Mouse (Mus musculus): ENCODE results near the gene Krtap5-1.
"Not testable (repeated sequence)": the region's sequence is repeated elsewhere in the genome, so short reads cannot be mapped to it uniquely, and the experiment has no call there.

The Krtap5-1 gene

GRCm38 (mm10) chr7:142296108-142296507 is 810 bp downstream of the Krtap5-1 start:
- DNase-seq (ENCODE audit: low read depth, low spot score) = not testable (repeated sequence)

- no peak for DNase-seq (ENCODE audit: low read depth, low spot score)
These were observed 1.5 kb downstream of the Krtap5-1 start for GRCm38 (mm10) chr7:142295418-142295817.

DNA sequence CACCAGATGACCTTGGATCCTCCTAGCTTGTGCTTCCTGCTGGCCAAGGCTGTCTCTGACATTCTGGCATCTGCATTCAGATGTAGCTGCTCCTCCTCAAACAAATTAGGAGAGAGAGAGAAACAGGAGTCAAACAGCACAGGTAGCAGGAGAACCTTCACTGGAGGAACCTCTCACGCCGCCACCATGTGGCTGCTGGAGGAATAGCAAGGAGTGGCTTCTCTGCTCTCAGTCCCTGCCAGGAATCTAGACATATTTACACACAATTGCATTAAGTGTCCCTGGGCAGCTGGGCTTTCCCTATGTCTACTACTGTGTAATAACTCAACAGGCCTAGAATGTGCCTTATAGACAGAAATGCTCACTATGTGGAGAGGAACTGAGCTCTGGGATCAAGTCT is 3.1 kb downstream of the Krtap5-1 start:
- DNase-seq (ENCODE audit: low read depth, low spot score) = not testable (repeated sequence)

DNA sequence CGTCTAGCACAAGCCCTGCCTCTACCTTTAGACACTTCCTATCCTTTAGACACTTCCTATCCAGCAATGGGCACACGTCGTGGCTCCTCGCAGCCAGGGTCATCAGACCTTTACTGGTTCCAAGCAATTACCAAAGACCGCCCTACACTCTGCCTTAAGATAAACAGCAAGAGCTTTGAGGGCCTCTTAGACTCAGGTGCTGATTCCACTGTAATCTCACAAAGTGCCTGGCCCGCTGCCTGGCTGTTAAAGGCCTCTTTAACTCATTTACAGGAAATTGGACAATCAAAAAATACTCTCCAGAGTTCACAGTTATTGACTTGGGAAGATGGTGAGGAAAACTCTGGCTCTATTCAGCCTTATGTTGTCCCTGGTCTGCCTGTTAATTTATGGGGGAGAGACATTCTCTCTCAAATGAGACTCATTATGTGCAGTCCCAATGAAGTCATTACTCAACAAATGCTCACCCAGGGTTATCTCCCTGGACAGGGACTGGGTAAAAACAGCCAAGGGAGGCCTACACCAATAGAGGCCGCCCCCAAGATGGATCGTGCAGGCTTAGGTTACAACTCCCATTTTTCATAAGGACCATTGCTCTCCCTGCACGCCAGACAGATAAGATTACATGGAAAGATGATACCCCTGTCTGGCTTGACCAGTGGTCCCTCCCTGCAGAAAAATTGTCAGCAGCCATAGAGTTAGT is 10.9 kb downstream of the Krtap5-1 start:
- not testable (repeated sequence) for DNase-seq (ENCODE audit: low read depth, low spot score)

GRCm38 (mm10) chr7:142285130-142285835 is 11.6 kb downstream of the Krtap5-1 start:
- DNase-seq (ENCODE audit: low read depth, low spot score) = peak; percentile 25

DNA sequence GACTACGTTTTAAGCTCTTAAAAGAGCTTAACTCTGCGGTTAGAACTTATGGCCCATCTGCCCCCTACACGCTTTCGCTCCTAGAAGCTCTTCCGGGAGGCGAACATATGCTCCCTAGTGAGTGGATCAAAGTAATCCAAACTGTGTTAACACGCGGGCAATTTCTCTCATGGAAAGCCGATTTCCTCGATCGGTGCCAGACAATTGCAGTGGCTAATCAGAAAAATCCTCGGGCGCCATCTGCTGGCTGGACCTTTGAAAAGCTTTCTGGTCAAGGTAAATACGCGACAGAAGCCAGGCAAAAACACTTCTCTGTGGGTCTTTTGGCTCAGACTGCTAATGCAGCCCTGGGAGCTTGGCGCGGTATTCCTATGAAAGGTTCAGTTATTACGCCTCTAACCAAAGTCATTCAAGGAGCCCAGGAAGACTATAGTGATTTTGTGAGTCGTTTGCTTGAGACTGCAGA is 12.3 kb downstream of the Krtap5-1 start:
- DNase-seq (ENCODE audit: low read depth, low spot score) = peak; percentile 78

DNA sequence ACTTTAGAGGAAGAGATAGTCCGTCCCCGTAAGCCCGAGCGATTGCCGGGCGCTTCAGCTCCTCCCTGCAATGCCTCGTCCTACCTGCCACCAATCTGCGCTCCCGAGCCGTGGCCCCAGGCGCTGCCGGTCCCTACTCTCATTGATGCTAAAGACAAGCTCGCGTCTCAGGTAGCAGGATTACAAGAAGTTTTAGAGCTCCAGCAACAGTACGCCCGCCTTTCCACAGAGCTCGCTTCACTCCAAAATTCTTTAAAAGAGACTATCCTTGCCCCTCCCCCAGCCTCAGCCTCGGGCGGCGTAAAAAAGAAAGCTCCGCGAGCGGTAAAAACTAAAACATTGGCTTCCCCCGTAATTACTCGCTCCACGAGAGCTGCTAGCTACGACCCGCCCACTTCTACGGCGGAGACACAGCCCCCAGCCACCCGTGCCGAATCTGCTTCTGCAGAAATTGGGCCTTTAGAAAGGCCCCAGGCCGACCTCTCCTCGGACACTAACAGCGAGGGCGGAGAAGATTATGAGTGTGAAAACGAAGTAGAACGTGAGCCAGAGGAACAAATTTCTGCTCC is 12.8 kb downstream of the Krtap5-1 start:
- peak; percentile 19 for DNase-seq (ENCODE audit: low read depth, low spot score)

DNA sequence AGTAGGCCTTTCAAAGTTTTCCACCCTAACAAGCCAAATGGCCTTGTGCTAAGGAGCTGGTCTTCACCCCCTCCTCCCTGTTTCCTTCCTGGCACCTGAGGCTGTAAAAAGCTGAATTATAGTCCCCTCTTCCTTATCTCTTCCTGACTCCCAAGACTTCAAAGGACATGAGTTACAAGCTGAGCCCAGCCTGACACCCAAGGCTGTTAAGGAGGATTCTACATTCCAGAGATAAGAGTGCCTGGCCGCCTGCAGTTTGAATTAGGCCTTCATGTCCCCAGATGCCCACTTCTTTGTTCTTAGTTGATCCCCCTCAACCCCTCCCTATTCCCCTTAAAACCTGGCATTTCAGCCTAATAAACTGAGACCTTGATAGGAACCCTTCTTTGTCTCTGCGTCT is 14.1 kb downstream of the Krtap5-1 start:
- not testable (repeated sequence) for DNase-seq (ENCODE audit: low read depth, low spot score)

GRCm38 (mm10) chr7:142279291-142279690 is 17.6 kb downstream of the Krtap5-1 start:
- DNase-seq (ENCODE audit: low read depth, low spot score) = not testable (repeated sequence)

DNA sequence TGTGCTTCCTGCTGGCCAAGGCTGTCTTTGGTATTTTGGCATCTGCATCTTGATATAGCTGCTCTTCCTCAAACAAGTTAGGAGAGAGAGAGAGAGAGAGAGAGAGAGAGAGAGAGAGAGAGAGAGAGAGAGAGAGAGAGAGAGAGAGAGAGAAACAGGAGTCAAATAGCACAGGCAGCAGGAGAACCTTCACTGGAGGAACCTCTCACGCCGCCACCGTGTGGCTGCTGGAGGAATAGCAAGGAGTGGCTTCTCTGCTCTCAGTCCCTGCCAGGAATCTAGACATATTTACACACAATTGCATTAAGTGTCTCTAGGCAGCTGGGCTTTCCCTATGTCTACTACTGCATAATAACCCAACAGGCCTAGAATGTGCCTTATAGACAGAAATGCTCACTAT is 18.7 kb downstream of the Krtap5-1 start:
- peak; percentile 17 for DNase-seq (ENCODE audit: low read depth, low spot score)

GRCm38 (mm10) chr7:142274263-142274662 is 22.7 kb downstream of the Krtap5-1 start, which contains the start of gene Gm4559:
Gene Gm4559, minus strand, starts transcription at chr7:142274363.
- not testable (repeated sequence) for DNase-seq (ENCODE audit: low read depth, low spot score)

GRCm38 (mm10) chr7:142258254-142258653 is 38.7 kb downstream of the Krtap5-1 start, which contains the start of gene Gm2431:
Gene Gm2431, minus strand, starts transcription at chr7:142258354.
- not testable (repeated sequence) for DNase-seq (ENCODE audit: low read depth, low spot score)

GRCm38 (mm10) chr7:142255517-142255916 is 41.4 kb downstream of the Krtap5-1 start:
- no peak for DNase-seq (ENCODE audit: low read depth, low spot score)

GRCm38 (mm10) chr7:142249824-142250223 is 47.1 kb downstream of the Krtap5-1 start:
- no peak for DNase-seq (ENCODE audit: low read depth, low spot score)
